Comparison of ENCODE assay signal across 25 mouse cellular contexts in genomic region chr19:21482096-21482495, GRCm38 (mm10). TPM values are rescaled to one million over a fixed set of nuclear protein-coding genes. Genes with fewer than 3 reads are reported as not detected.
"Had no signal": no experiment of that assay in that cellular context is flagged by ENCODE, and none has a peak within 500 bp of the region (broad histone marks: within the 10 kb centered on the region; RNA-seq: fewer than 3 reads in every experiment).

No protein-coding gene starts in this region.

- H3K4me3 ChIP-seq: heart, adult 2 months; heart, embryonic 13.5 days; heart, embryonic 15.5 days; hindbrain, embryonic 13.5 days; hindbrain, embryonic 15.5 days; limb, embryonic 13.5 days; limb, embryonic 15.5 days; liver, embryonic 12.5 days had no signal

- H3K27me3 ChIP-seq: heart, embryonic 13.5 days; heart, embryonic 15.5 days; hindbrain, embryonic 13.5 days; hindbrain, embryonic 15.5 days; limb, embryonic 13.5 days; limb, embryonic 15.5 days; liver, embryonic 12.5 days had no signal

- H3K4me1 ChIP-seq: heart, embryonic 13.5 days; heart, embryonic 15.5 days; limb, embryonic 13.5 days; limb, embryonic 15.5 days; liver, embryonic 12.5 days had no signal

- H3K4me2 ChIP-seq: heart, embryonic 11.5 days; heart, embryonic 13.5 days; heart, embryonic 15.5 days; hindbrain, embryonic 13.5 days; hindbrain, embryonic 15.5 days; limb, embryonic 13.5 days; limb, embryonic 15.5 days; liver, embryonic 12.5 days had no signal

- ATAC-seq: hindbrain, postnatal 0 days; intestine, postnatal 0 days; liver, embryonic 12.5 days had no signal

- DNase-seq: gastrocnemius, postnatal 14 days; gastrocnemius, postnatal 36 days; heart, adult 11 months; heart, adult 2 months; heart, postnatal 14 days; heart, postnatal 36 days; kidney, adult 18-20 months; kidney, adult 8-10 months; kidney, postnatal 10 days; kidney, postnatal 36 days; layer of hippocampus, adult 9-11 months; layer of hippocampus, postnatal 36 days; left cerebral cortex, postnatal 4 days had no signal

- H3K9me3 ChIP-seq: heart, embryonic 13.5 days; heart, embryonic 15.5 days; hindbrain, embryonic 13.5 days; hindbrain, embryonic 15.5 days; limb, embryonic 13.5 days; limb, embryonic 15.5 days; liver, embryonic 12.5 days had no signal

- H3K36me3 ChIP-seq: heart, embryonic 13.5 days; heart, embryonic 15.5 days; hindbrain, embryonic 13.5 days; hindbrain, embryonic 15.5 days; limb, embryonic 13.5 days; limb, embryonic 15.5 days; liver, embryonic 12.5 days had no signal

- H3K27ac ChIP-seq: heart, adult 2 months; heart, embryonic 13.5 days; heart, embryonic 15.5 days; hindbrain, embryonic 13.5 days; hindbrain, embryonic 15.5 days; hindbrain, postnatal 0 days; limb, embryonic 13.5 days; limb, embryonic 15.5 days; liver, embryonic 12.5 days; liver, embryonic 14.5 days had no signal

- H3K9ac ChIP-seq: heart, embryonic 13.5 days; heart, embryonic 15.5 days; hindbrain, embryonic 13.5 days; hindbrain, embryonic 15.5 days; limb, embryonic 13.5 days; limb, embryonic 15.5 days; liver, embryonic 12.5 days; liver, embryonic 14.5 days had no signal

RNA-seq across cellular contexts. Expression of gene Gda, which starts 8.9 kb away (rescaled TPM):
- polyA plus RNA-seq: heart, embryonic 11.5 days; limb, embryonic 11.5 days had no signal
